In genomic region chr17:5424156-5424555, GRCm38 (mm10) we compare ENCODE assay signal across 28 mouse cellular contexts. TPM values are rescaled to one million over a fixed set of nuclear protein-coding genes. Genes with fewer than 3 reads are reported as not detected.
DNase-seq lines count a peak whose midpoint lies in the region; ATAC-seq lines count a peak whose summit lies in the region.
"Had no signal": no experiment of that assay in that cellular context is flagged by ENCODE, and none has a peak within 500 bp of the region (broad histone marks: within the 10 kb centered on the region; RNA-seq: fewer than 3 reads in every experiment).

No protein-coding gene starts in this region.

- intact Hi-C loops in heart, postnatal 25 days (cut with DNase I), result no loop called here

- peak overlapping the region; percentile 36; the same call in 1 of the 2 replicates for H3K9ac ChIP-seq in embryonic facial prominence, embryonic 13.5 days
- H3K9ac ChIP-seq in heart, embryonic 12.5 days, result 0 out of 2 replicates have a peak overlapping the region, but pooled peaks have one; percentile 7
- H3K9ac ChIP-seq: forebrain, embryonic 12.5 days; liver, embryonic 15.5 days; neural tube, embryonic 13.5 days had no signal

- no peak for ATAC-seq in embryonic facial prominence, embryonic 13.5 days (ENCODE audit: insufficient number of reproducible peaks, insufficient read depth, low FRiP score, low TSS enrichment, low read depth)
- ATAC-seq in heart, embryonic 12.5 days (ENCODE audit: insufficient number of reproducible peaks, low FRiP score), result no peak
- ATAC-seq: hindbrain, postnatal 0 days; intestine, embryonic 16.5 days; midbrain, embryonic 16.5 days had no signal

- 91% methylated on average over 8 of the region's 8 CpGs for WGBS in embryonic facial prominence, embryonic 13.5 days
- 88% methylated on average over 8 of the region's 8 CpGs for WGBS in embryonic facial prominence, embryonic 10.5 days
- 66% methylated on average over 8 of the region's 8 CpGs for WGBS in heart, embryonic 12.5 days
- 88% methylated on average over 8 of the region's 8 CpGs for WGBS in limb, embryonic 10.5 days

- no peak overlapping the region for H3K4me3 ChIP-seq in embryonic facial prominence, embryonic 13.5 days
- no peak overlapping the region for H3K4me3 ChIP-seq in embryonic facial prominence, embryonic 10.5 days
- no peak overlapping the region for H3K4me3 ChIP-seq in heart, embryonic 12.5 days
- no peak overlapping the region for H3K4me3 ChIP-seq in limb, embryonic 10.5 days
- H3K4me3 ChIP-seq: forebrain, embryonic 12.5 days; liver, embryonic 15.5 days; myocyte; neural tube, embryonic 13.5 days had no signal

- no peaks in the 10 kb centered on the region for H3K27me3 ChIP-seq in embryonic facial prominence, embryonic 13.5 days
- H3K27me3 ChIP-seq in embryonic facial prominence, embryonic 10.5 days (replicated peaks; ENCODE audit: low read depth, poor library complexity, severe bottlenecking), result no peaks in the 10 kb centered on the region
- no peaks in the 10 kb centered on the region for H3K27me3 ChIP-seq in heart, embryonic 12.5 days (replicated peaks)
- no peaks in the 10 kb centered on the region for H3K27me3 ChIP-seq in limb, embryonic 10.5 days (ENCODE audit: low read depth, poor library complexity, severe bottlenecking)
- H3K27me3 ChIP-seq: forebrain, embryonic 12.5 days; liver, embryonic 15.5 days; neural tube, embryonic 13.5 days had no signal

- H3K4me2 ChIP-seq in embryonic facial prominence, embryonic 13.5 days, result no peak overlapping the region
- no peak overlapping the region for H3K4me2 ChIP-seq in heart, embryonic 12.5 days
- H3K4me2 ChIP-seq: forebrain, embryonic 12.5 days; liver, embryonic 15.5 days; neural tube, embryonic 13.5 days had no signal

- H3K27ac ChIP-seq in embryonic facial prominence, embryonic 13.5 days, result no peak overlapping the region
- H3K27ac ChIP-seq in embryonic facial prominence, embryonic 10.5 days (replicated peaks), result no peak overlapping the region
- H3K27ac ChIP-seq in heart, embryonic 12.5 days (ENCODE audit: poor library complexity, severe bottlenecking), result no peak overlapping the region
- H3K27ac ChIP-seq in limb, embryonic 10.5 days, result no peak overlapping the region
- H3K27ac ChIP-seq: forebrain, embryonic 12.5 days; hindbrain, postnatal 0 days; liver, embryonic 15.5 days; neural tube, embryonic 13.5 days had no signal

- no peaks in the 10 kb centered on the region for H3K9me3 ChIP-seq in embryonic facial prominence, embryonic 13.5 days
- H3K9me3 ChIP-seq in embryonic facial prominence, embryonic 10.5 days, result no peaks in the 10 kb centered on the region
- H3K9me3 ChIP-seq in heart, embryonic 12.5 days (replicated peaks), result no peaks in the 10 kb centered on the region
- no peaks in the 10 kb centered on the region for H3K9me3 ChIP-seq in limb, embryonic 10.5 days (replicated peaks)
- H3K9me3 ChIP-seq: forebrain, embryonic 12.5 days; liver, embryonic 15.5 days; neural tube, embryonic 13.5 days had no signal

- H3K36me3 ChIP-seq in embryonic facial prominence, embryonic 13.5 days, result peaks cover 32% of the 10 kb centered on the region
- peaks cover 43% of the 10 kb centered on the region for H3K36me3 ChIP-seq in embryonic facial prominence, embryonic 10.5 days (replicated peaks)
- peaks cover 21% of the 10 kb centered on the region for H3K36me3 ChIP-seq in heart, embryonic 12.5 days
- peaks cover 49% of the 10 kb centered on the region for H3K36me3 ChIP-seq in limb, embryonic 10.5 days

- DNase-seq in embryonic facial prominence, embryonic 10.5 days (ENCODE audit: low spot score), result no peak
- DNase-seq in heart, postnatal 25 days (ENCODE audit: low spot score), result no peak
- peak; percentile 11 for DNase-seq in adipocyte (ENCODE audit: low spot score)
- peak; percentile 80 for DNase-seq in brain, adult 2 months (ENCODE audit: low read depth, low spot score)
- DNase-seq in limb, embryonic 10.5 days (ENCODE audit: low spot score), result no peak
- DNase-seq: adrenal gland, adult 8-10 months; gastrocnemius, postnatal 36 days; kidney, adult 9 months; kidney, postnatal 14 days; left cerebral cortex, postnatal 4 days; liver; lung, postnatal 4 days; thymus, postnatal 25 days had no signal

- peaks cover 3% of the 10 kb centered on the region; the same call in 1 of the 2 replicates for H3K4me1 ChIP-seq in embryonic facial prominence, embryonic 13.5 days
- H3K4me1 ChIP-seq in embryonic facial prominence, embryonic 10.5 days, result peaks cover 9% of the 10 kb centered on the region
- H3K4me1 ChIP-seq in heart, embryonic 12.5 days (replicated peaks), result peaks cover 47% of the 10 kb centered on the region
- peaks cover 16% of the 10 kb centered on the region for H3K4me1 ChIP-seq in limb, embryonic 10.5 days
- H3K4me1 ChIP-seq: forebrain, embryonic 12.5 days; liver, embryonic 15.5 days; neural tube, embryonic 13.5 days had no signal

RNA-seq across cellular contexts. Expression of gene Ldhal6b, which starts 5.6 kb away (rescaled TPM):
- not detected in 2 replicates for polyA plus RNA-seq in embryonic facial prominence, embryonic 13.5 days (2015; fragmentation: Nextera tagmentation; extraction: Ambion mirVana)
- polyA plus RNA-seq in embryonic facial prominence, embryonic 10.5 days (2016; fragmentation: Nextera tagmentation; extraction: Ambion mirVana), result not detected in 2 replicates
- not detected in 2 replicates for polyA plus RNA-seq in heart, embryonic 12.5 days (2016; fragmentation: Nextera tagmentation; extraction: Ambion mirVana)
- under 1 TPM; 0.18 to 0.22 TPM for total RNA-seq in heart, postnatal 25 days (2021)
- polyA plus RNA-seq in limb, embryonic 10.5 days (2016; fragmentation: Nextera tagmentation; extraction: Ambion mirVana), result not detected in 2 replicates
- polyA plus RNA-seq: C2C12; embryonic facial prominence, embryonic 11.5 days; heart, postnatal 0 days; hindbrain, embryonic 11.5 days; hindbrain, postnatal 0 days; intestine, embryonic 16.5 days; liver, embryonic 15.5 days; lung, embryonic 16.5 days; stomach, embryonic 14.5 days had no signal

RNA-seq across cellular contexts. Expression of gene Tmem242, which starts 15.9 kb away (rescaled TPM):
- polyA plus RNA-seq in embryonic facial prominence, embryonic 13.5 days (2015; fragmentation: Nextera tagmentation; extraction: Ambion mirVana), result 120 and 144 TPM in 2 replicates
- polyA plus RNA-seq in embryonic facial prominence, embryonic 10.5 days (2016; fragmentation: Nextera tagmentation; extraction: Ambion mirVana), result 135 and 137 TPM in 2 replicates
- polyA plus RNA-seq in heart, embryonic 12.5 days (2016; fragmentation: Nextera tagmentation; extraction: Ambion mirVana), result 108 and 111 TPM in 2 replicates
- 100 to 1,000 TPM; 151 to 159 TPM for total RNA-seq in heart, postnatal 25 days (2021)
- polyA plus RNA-seq in limb, embryonic 10.5 days (2016; fragmentation: Nextera tagmentation; extraction: Ambion mirVana), result 125 and 130 TPM in 2 replicates

Comparison
In these comparisons a context has a peak if more than half of its experiments do, and no peak if none do; other contexts are left out.
1. DNase-seq: peak in adipocyte (single experiment) and brain, adult 2 months (single experiment); none in embryonic facial prominence, embryonic 10.5 days (single experiment), heart, postnatal 25 days (single experiment) and limb, embryonic 10.5 days (single experiment).